8 mouse cellular contexts compared by ENCODE assay signal in the genomic region with DNA sequence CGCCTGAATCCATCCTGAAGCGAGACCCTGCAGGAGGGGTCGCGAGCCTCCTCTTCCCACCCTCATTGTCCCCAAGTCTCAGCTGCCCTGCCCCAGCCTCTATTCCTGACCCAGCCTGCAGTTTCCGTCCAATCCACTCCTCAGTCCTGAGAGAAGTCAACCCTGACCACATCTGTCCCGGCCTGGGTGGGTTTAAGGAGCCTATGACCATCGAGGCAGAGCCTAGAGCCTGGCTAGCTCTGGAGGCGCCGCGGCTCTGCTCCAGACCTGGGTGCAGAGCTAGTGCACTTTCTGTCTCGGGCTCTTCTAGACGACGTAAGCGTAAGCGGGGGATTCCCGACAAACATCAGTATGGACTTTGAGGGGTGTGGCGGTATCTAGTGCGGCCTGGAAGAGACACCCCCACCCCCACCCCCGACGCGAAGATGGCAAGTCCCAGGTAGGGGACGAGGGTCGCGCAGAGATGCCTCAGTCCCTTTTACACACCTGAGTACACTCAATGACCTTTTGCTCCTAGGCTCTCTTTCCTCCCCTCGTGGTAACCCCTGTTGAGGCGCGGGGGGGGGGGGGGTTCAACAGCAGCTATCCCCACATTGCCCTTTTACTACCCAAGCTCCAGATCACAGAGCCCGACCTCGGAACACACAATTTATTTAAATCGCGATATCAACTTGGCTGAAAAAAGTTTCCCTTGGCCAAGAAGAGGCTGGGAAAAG. TPM values are rescaled to one million over a fixed set of nuclear protein-coding genes. Genes with fewer than 3 reads are reported as not detected.
A peak's percentile ranks its signal among the peaks of the same experiment; 100 is the strongest.
DNase-seq lines count a peak whose midpoint lies in the region; ATAC-seq and TF ChIP-seq lines count a peak whose summit lies in the region.

No protein-coding gene starts in this region.

- peak overlapping the region; percentile 92 for H3K4me2 ChIP-seq in limb, embryonic 12.5 days
- H3K4me2 ChIP-seq in stomach, embryonic 15.5 days: peak overlapping the region; percentile 99

- TF ChIP-seq CTCF in thymus, adult 2 months (IDR thresholded peaks at IDR 0.05; ENCODE audit: borderline replicate concordance, control insufficient read depth, extremely low read depth, insufficient read depth, low read length, poor library complexity): no peak

- no peak for ATAC-seq in limb, embryonic 12.5 days (ENCODE audit: insufficient number of reproducible peaks, insufficient read depth, low FRiP score, low TSS enrichment, low read depth)
- no peak for ATAC-seq in stomach, embryonic 15.5 days (ENCODE audit: insufficient read depth, low FRiP score, low read depth)

- peak; percentile 21 for DNase-seq in adrenal gland, postnatal 10 days
- DNase-seq in adrenal gland, adult 18-20 months (ENCODE audit: low spot score in 2 of 2): no peak
- no peak for DNase-seq in thymus, adult 2 months
- DNase-seq in thymus, postnatal 25 days: no peak
- DNase-seq in layer of hippocampus, adult 18-20 months (ENCODE audit: low spot score in 2 of 2): no peak
- no peak for DNase-seq in spleen, postnatal 14 days (ENCODE audit: low spot score in 2 of 2)

- H3K27me3 ChIP-seq in thymus, adult 2 months (ENCODE audit: control insufficient read depth, insufficient read depth, low read length): peaks cover 43% of the 10 kb centered on the region; the same call in 1 of the 2 replicates
- peaks cover 81% of the 10 kb centered on the region for H3K27me3 ChIP-seq in limb, embryonic 12.5 days
- H3K27me3 ChIP-seq in stomach, embryonic 15.5 days (replicated peaks): peaks cover 72% of the 10 kb centered on the region

- no peak for TF ChIP-seq POLR2A in thymus, adult 2 months (IDR thresholded peaks at IDR 0.05; ENCODE audit: control insufficient read depth, extremely low read depth, insufficient read depth, low read length, poor library complexity)

- peak overlapping the region; percentile 61 for H3K4me3 ChIP-seq in thymus, adult 2 months (ENCODE audit: control insufficient read depth, insufficient read depth, low read length)
- peak overlapping the region; percentile 73 for H3K4me3 ChIP-seq in limb, embryonic 12.5 days (replicated peaks)
- peak overlapping the region; percentile 76 for H3K4me3 ChIP-seq in stomach, embryonic 15.5 days (replicated peaks)

- H3K9me3 ChIP-seq in limb, embryonic 12.5 days: no peaks in the 10 kb centered on the region
- no peaks in the 10 kb centered on the region for H3K9me3 ChIP-seq in stomach, embryonic 15.5 days

- H3K36me3 ChIP-seq in thymus, adult 2 months (ENCODE audit: control insufficient read depth, insufficient read depth, low read length): peaks cover 7% of the 10 kb centered on the region
- H3K36me3 ChIP-seq in limb, embryonic 12.5 days: peaks cover 9% of the 10 kb centered on the region
- peaks cover 8% of the 10 kb centered on the region; the same call in 1 of the 2 replicates for H3K36me3 ChIP-seq in stomach, embryonic 15.5 days

- peaks cover 30% of the 10 kb centered on the region for H3K4me1 ChIP-seq in thymus, adult 2 months (replicated peaks; ENCODE audit: control insufficient read depth, insufficient read depth, low read length)
- H3K4me1 ChIP-seq in limb, embryonic 12.5 days (replicated peaks): peaks cover 91% of the 10 kb centered on the region
- H3K4me1 ChIP-seq in stomach, embryonic 15.5 days: peaks cover 69% of the 10 kb centered on the region

- H3K9ac ChIP-seq in limb, embryonic 12.5 days (replicated peaks): peak overlapping the region; percentile 60
- no peak overlapping the region for H3K9ac ChIP-seq in stomach, embryonic 15.5 days

- H3K27ac ChIP-seq in thymus, adult 2 months (ENCODE audit: control insufficient read depth, insufficient read depth, low read length): no peak overlapping the region
- H3K27ac ChIP-seq in limb, embryonic 12.5 days: peak overlapping the region; percentile 91
- H3K27ac ChIP-seq in stomach, embryonic 15.5 days: no peak overlapping the region

- WGBS in thymus, adult 2 months: 4% methylated on average over 31 of the region's 31 CpGs
- WGBS in limb, embryonic 12.5 days: under 1% methylated on average over 31 of the region's 31 CpGs
- WGBS in stomach, embryonic 15.5 days: 1% methylated on average over 31 of the region's 31 CpGs

RNA-seq across cellular contexts. Expression of gene Cbx8, which starts 1.1 kb away (rescaled TPM):
- total RNA-seq in adrenal gland, postnatal 10 days (2021): 10 to 100 TPM in 1 of 2 experiments, 1 to 10 TPM in 1; 8.8 to 12.3 TPM
- 10 to 100 TPM; 12.2 to 16.7 TPM for total RNA-seq in adrenal gland, adult 18-20 months (2021)
- 8.1 and 8.2 TPM in 2 replicates for polyA plus RNA-seq in thymus, adult 2 months (2012; rRNA removed)
- polyA plus RNA-seq in limb, embryonic 12.5 days (2016; fragmentation: Nextera tagmentation; extraction: Ambion mirVana): 11.8 and 13.0 TPM in 2 replicates
- polyA plus RNA-seq in stomach, embryonic 15.5 days (2015; fragmentation: Nextera tagmentation; extraction: Ambion mirVana): 6.9 and 7.2 TPM in 2 replicates
- total RNA-seq in layer of hippocampus, adult 18-20 months (2021): 10 to 100 TPM in 1 of 2 experiments, 1 to 10 TPM in 1; 8.7 to 10.9 TPM

RNA-seq across cellular contexts. Expression of gene Cbx2, which starts 19.1 kb away (rescaled TPM):
- total RNA-seq in adrenal gland, postnatal 10 days (2021): 1 to 10 TPM; 6.7 to 7.9 TPM
- 1 to 10 TPM; 3.1 to 6.6 TPM for total RNA-seq in adrenal gland, adult 18-20 months (2021)
- 20.6 and 22.5 TPM in 2 replicates for polyA plus RNA-seq in thymus, adult 2 months (2012; rRNA removed)
- 121 and 122 TPM in 2 replicates for polyA plus RNA-seq in limb, embryonic 12.5 days (2016; fragmentation: Nextera tagmentation; extraction: Ambion mirVana)
- polyA plus RNA-seq in stomach, embryonic 15.5 days (2015; fragmentation: Nextera tagmentation; extraction: Ambion mirVana): 21.3 and 24.8 TPM in 2 replicates
- 1 to 10 TPM; 2.5 to 2.9 TPM for total RNA-seq in layer of hippocampus, adult 18-20 months (2021)

RNA-seq across cellular contexts. Expression of gene Cbx4, which starts 44.1 kb away (rescaled TPM):
- total RNA-seq in adrenal gland, postnatal 10 days (2021): 100 to 1,000 TPM in 1 of 2 experiments, 10 to 100 TPM in 1; 52.0 to 133 TPM
- 100 to 1,000 TPM; 115 to 163 TPM for total RNA-seq in adrenal gland, adult 18-20 months (2021)
- polyA plus RNA-seq in thymus, adult 2 months (2012; rRNA removed): 54.7 and 56.8 TPM in 2 replicates
- polyA plus RNA-seq in limb, embryonic 12.5 days (2016; fragmentation: Nextera tagmentation; extraction: Ambion mirVana): 9.8 and 12.5 TPM in 2 replicates
- polyA plus RNA-seq in stomach, embryonic 15.5 days (2015; fragmentation: Nextera tagmentation; extraction: Ambion mirVana): 10.2 and 10.3 TPM in 2 replicates
- 10 to 100 TPM; 44.7 to 49.1 TPM for total RNA-seq in layer of hippocampus, adult 18-20 months (2021)

RNA-seq across cellular contexts. Expression of gene Enpp7, which starts 53.9 kb away (rescaled TPM):
- not detected for total RNA-seq in adrenal gland, postnatal 10 days (2021)
- not detected for total RNA-seq in adrenal gland, adult 18-20 months (2021)
- 0.11 and 0.17 TPM in 2 replicates for polyA plus RNA-seq in thymus, adult 2 months (2012; rRNA removed)
- not detected in 2 replicates for polyA plus RNA-seq in limb, embryonic 12.5 days (2016; fragmentation: Nextera tagmentation; extraction: Ambion mirVana)
- polyA plus RNA-seq in stomach, embryonic 15.5 days (2015; fragmentation: Nextera tagmentation; extraction: Ambion mirVana): not detected in 2 replicates
- not detected for total RNA-seq in layer of hippocampus, adult 18-20 months (2021)
